Mouse (Mus musculus): Measurements from ENCODE around the gene Nhsl2.

GRCm38 (mm10) chrX:101978861-101979260, 129.7 kb downstream of the Nhsl2 start:
- TF ChIP-seq MAFK (IDR thresholded peaks at IDR 0.05; ENCODE audit: insufficient read depth, low read depth, low read length) (no peak), HCFC1 (IDR thresholded peaks at IDR 0.05; ENCODE audit: borderline replicate concordance, insufficient read depth, low read length) (no peak)
